Mouse (Mus musculus): ENCODE measurements around the gene Ifna13. TPM values are rescaled to one million over a fixed set of nuclear protein-coding genes. Genes with fewer than 3 reads are reported as not detected.

The Ifna13 gene
- polyA plus RNA-seq, 1 experiment from 2014 or later: not detected

DNA sequence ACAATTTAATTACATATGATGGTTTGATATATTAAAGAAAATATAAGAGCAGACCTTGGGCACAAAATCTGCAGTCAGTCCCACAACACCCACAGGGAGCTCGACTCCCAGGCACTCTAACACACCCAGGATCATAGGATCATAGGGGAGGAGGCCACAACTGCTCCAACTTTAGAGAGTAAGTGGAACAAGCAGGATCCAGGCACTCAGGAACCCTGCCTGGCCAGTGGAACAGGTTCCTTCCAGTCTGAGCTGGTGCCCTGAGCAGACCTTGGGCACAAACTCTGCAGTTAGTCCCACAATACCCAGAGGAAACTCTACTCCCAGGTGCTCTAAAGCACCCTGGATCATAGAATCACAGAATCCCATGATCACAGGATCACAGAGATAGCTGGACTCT is 11.2 kb upstream of the Ifna13 start:
- 26% methylated on average over 1 of the region's 1 CpGs for WGBS
- no peak overlapping the region for H3K4me2 ChIP-seq
- no peaks in the 10 kb centered on the region for H3K27me3 ChIP-seq (ENCODE audit: insufficient read depth, low read length)
- TF ChIP-seq CTCF (IDR thresholded peaks at IDR 0.05; ENCODE audit: low read depth): no peak
- H3K9ac ChIP-seq: no peak overlapping the region
- no peaks in the 10 kb centered on the region for H3K4me1 ChIP-seq (ENCODE audit: insufficient read depth)
- ATAC-seq (ENCODE audit: insufficient read depth) (no peak), DNase-seq (no peak)
- H3K27ac ChIP-seq (ENCODE audit: low read depth): no peak overlapping the region
- H3K9me3 ChIP-seq (ENCODE audit: low read depth, low read length): no peaks in the 10 kb centered on the region
- H3K36me3 ChIP-seq (ENCODE audit: insufficient read depth): no peaks in the 10 kb centered on the region
- H3K4me3 ChIP-seq (ENCODE audit: low read depth, low read length): no peak overlapping the region

- H3K27ac ChIP-seq (ENCODE audit: low read depth): no peak overlapping the region
- no peak overlapping the region for H3K4me3 ChIP-seq (ENCODE audit: low read depth, low read length)
- H3K4me2 ChIP-seq: no peak overlapping the region
- no peaks in the 10 kb centered on the region for H3K36me3 ChIP-seq (ENCODE audit: insufficient read depth)
- H3K9ac ChIP-seq: no peak overlapping the region
- no peaks in the 10 kb centered on the region for H3K4me1 ChIP-seq (ENCODE audit: insufficient read depth)
- no peaks in the 10 kb centered on the region for H3K9me3 ChIP-seq (ENCODE audit: low read depth, low read length)
- no peak for TF ChIP-seq CTCF (IDR thresholded peaks at IDR 0.05; ENCODE audit: low read depth)
- DNase-seq: no peak
- no peaks in the 10 kb centered on the region for H3K27me3 ChIP-seq (ENCODE audit: insufficient read depth, low read length)
- no peak for ATAC-seq (ENCODE audit: insufficient read depth)
- WGBS: 76% methylated on average over 3 of the region's 3 CpGs
Observed at GRCm38 (mm10) chr4:88653644-88654043, 9.4 kb upstream of the Ifna13 start.

- H3K9me3 ChIP-seq (ENCODE audit: low read depth, low read length): no peaks in the 10 kb centered on the region
- no peak for TF ChIP-seq CTCF (IDR thresholded peaks at IDR 0.05; ENCODE audit: low read depth)
- no peak for ATAC-seq (ENCODE audit: insufficient read depth)
- no peaks in the 10 kb centered on the region for H3K36me3 ChIP-seq (ENCODE audit: insufficient read depth)
- no peak overlapping the region for H3K4me2 ChIP-seq
- DNase-seq: peak; percentile 6
- H3K27me3 ChIP-seq (ENCODE audit: insufficient read depth, low read length): no peaks in the 10 kb centered on the region
- no peak overlapping the region for H3K27ac ChIP-seq (ENCODE audit: low read depth)
- H3K9ac ChIP-seq: no peak overlapping the region
- no peak overlapping the region for H3K4me3 ChIP-seq (ENCODE audit: low read depth, low read length)
- 20% methylated on average over 2 of the region's 2 CpGs for WGBS
- no peaks in the 10 kb centered on the region for H3K4me1 ChIP-seq (ENCODE audit: insufficient read depth)
Observed at GRCm38 (mm10) chr4:88642526-88642925, 1.7 kb downstream of the Ifna13 start.

DNA sequence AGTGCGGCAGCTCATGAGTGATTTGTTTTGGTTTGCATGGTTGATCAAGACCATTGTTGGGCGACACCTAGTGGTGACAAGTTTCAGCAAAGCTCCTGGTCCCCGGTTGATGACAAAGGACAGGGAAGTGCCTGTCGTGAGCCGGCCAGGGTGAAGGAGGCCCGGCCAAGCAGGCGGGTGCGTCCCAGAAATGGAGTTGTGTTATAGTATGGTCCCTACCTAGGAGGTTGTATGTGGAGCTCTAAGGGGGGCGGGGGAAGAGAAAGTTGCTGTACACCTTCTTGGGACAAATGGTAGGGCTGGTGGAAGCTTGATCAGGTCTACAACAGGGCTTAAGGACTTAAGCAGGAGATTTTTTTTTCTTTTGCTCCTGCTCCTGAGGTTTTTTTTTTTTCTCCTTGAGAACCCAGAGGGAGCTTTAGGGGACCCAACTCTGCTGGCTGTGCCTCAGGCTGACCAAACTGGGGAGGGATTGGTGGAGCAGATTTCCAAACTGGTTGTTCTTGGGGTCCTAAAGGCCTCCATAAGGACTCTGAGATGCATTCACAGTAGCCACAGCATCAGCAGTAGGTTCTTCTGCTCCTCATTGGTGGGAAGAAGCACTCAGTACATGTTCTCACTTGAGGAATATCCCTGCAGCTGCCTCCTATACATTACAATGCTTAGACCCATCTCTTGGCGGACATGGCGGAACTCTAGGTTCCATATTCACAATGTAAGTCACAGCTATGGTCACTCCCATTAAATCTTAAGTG is 3.0 kb downstream of the Ifna13 start:
- H3K36me3 ChIP-seq (ENCODE audit: insufficient read depth): no peaks in the 10 kb centered on the region
- H3K4me3 ChIP-seq (ENCODE audit: low read depth, low read length): peak overlapping the region; percentile 36
- peak; percentile 94 for ATAC-seq (ENCODE audit: insufficient read depth)
- no peak overlapping the region; the same call in 1 of the 2 replicates for H3K27ac ChIP-seq (ENCODE audit: low read depth)
- peak; percentile 84 for TF ChIP-seq CTCF (IDR thresholded peaks at IDR 0.05; ENCODE audit: low read depth)
- H3K9me3 ChIP-seq (ENCODE audit: low read depth, low read length): no peaks in the 10 kb centered on the region
- 18% methylated on average over 11 of the region's 11 CpGs for WGBS
- H3K9ac ChIP-seq: no peak overlapping the region
- peak overlapping the region; percentile 59 for H3K4me2 ChIP-seq
- DNase-seq: peak; percentile 100
- no peaks in the 10 kb centered on the region for H3K27me3 ChIP-seq (ENCODE audit: insufficient read depth, low read length)
- no peaks in the 10 kb centered on the region for H3K4me1 ChIP-seq (ENCODE audit: insufficient read depth)

DNA sequence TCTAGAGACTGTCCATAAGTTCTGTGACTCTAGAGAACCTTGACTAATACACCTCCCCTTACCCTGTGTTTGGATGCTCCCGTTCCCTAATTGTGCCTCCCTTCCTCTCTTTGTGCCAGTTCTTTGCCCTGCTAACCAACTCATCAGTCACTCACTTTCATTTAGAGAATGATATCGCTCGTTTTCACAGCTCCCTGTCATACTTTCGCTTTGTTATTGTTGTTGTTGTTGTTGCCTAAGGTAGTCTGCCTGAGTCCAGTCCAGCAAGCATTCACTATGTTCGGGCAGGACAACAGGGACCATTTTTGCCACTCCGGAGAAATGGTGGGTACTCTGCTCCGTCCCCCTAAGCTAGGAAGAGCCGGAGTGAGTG is 3.6 kb downstream of the Ifna13 start:
- no peaks in the 10 kb centered on the region for H3K9me3 ChIP-seq (ENCODE audit: low read depth, low read length)
- H3K4me2 ChIP-seq: peak overlapping the region; percentile 59
- no peak overlapping the region for H3K9ac ChIP-seq
- H3K27me3 ChIP-seq (ENCODE audit: insufficient read depth, low read length): no peaks in the 10 kb centered on the region
- no peak overlapping the region for H3K27ac ChIP-seq (ENCODE audit: low read depth)
- DNase-seq (no peak), ATAC-seq (ENCODE audit: insufficient read depth) (no peak)
- WGBS: 59% methylated on average over 8 of the region's 8 CpGs
- TF ChIP-seq CTCF (IDR thresholded peaks at IDR 0.05; ENCODE audit: low read depth): no peak
- peak overlapping the region; percentile 36 for H3K4me3 ChIP-seq (ENCODE audit: low read depth, low read length)
- H3K36me3 ChIP-seq (ENCODE audit: insufficient read depth): no peaks in the 10 kb centered on the region
- no peaks in the 10 kb centered on the region for H3K4me1 ChIP-seq (ENCODE audit: insufficient read depth)

GRCm38 (mm10) chr4:88634311-88634710 is 9.9 kb downstream of the Ifna13 start, which contains the start of gene C87499:
TSS of gene C87499 (minus strand) at chr4:88634411.
- Histone ChIP-seq H3K27ac (ENCODE audit: low read depth) (no peak within 1 kb of the TSS), H3K4me1 (ENCODE audit: insufficient read depth) (no peaks in the 10 kb centered on the region), H3K36me3 (ENCODE audit: insufficient read depth) (no peaks in the 10 kb centered on the region), H3K27me3 (ENCODE audit: insufficient read depth, low read length) (no peaks in the 10 kb centered on the region), H3K4me3 (ENCODE audit: low read depth, low read length) (no peak within 1 kb of the TSS), H3K9ac (no peak within 1 kb of the TSS), H3K9me3 (ENCODE audit: low read depth, low read length) (no peaks in the 10 kb centered on the region), H3K4me2 (no peak within 1 kb of the TSS)
- no peak for TF ChIP-seq CTCF (IDR thresholded peaks at IDR 0.05; ENCODE audit: low read depth)
- ATAC-seq (ENCODE audit: insufficient read depth) (no peak), DNase-seq (no peak)
- 89% methylated on average over 4 of the region's 4 CpGs for WGBS

DNA sequence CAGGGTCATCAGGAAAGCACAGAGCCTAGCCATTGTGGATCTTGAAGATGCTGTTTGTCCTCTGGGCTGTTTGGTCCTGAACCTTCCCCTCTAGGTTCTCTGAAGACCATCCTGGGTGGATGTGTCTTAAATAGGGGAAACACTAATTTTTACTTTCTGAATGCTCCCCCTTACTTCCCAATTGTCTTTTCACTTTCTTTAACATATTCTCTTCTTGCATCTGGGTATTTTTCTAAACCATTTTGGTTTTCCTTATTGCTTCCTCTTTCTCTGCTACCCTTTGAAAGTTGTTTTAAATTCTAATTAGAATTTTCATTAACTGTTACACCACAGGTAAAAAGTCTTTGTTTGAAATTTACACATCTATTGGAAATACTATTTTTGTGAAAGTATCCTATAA is 41.0 kb downstream of the Ifna13 start, which contains the start of gene Ifna12:
TSS of gene Ifna12 (minus strand) at position 101 of the 400 bp plus-strand sequence.
- H3K27me3 ChIP-seq (ENCODE audit: insufficient read depth, low read length): no peaks in the 10 kb centered on the region
- DNase-seq: no peak
- no peak for TF ChIP-seq CTCF (IDR thresholded peaks at IDR 0.05; ENCODE audit: low read depth)
- H3K4me1 ChIP-seq (ENCODE audit: insufficient read depth): no peaks in the 10 kb centered on the region
- no peaks in the 10 kb centered on the region for H3K36me3 ChIP-seq (ENCODE audit: insufficient read depth)
- H3K27ac ChIP-seq (ENCODE audit: low read depth): no peak within 1 kb of the TSS
- H3K9ac ChIP-seq: no peak within 1 kb of the TSS
- no peak within 1 kb of the TSS for H3K4me3 ChIP-seq (ENCODE audit: low read depth, low read length)
- no peaks in the 10 kb centered on the region for H3K9me3 ChIP-seq (ENCODE audit: low read depth, low read length)
- no peak within 1 kb of the TSS for H3K4me2 ChIP-seq
- ATAC-seq (ENCODE audit: insufficient read depth): no peak

Other genes starting within 250 kb of the Ifna13 start
- gene Hacd4, start 205.5 kb downstream of the Ifna13 start, polyA plus RNA-seq (2014; fragmentation: Nextera tagmentation; extraction: Ambion mirVana): 9.3 and 9.9 TPM in 2 replicates
- not detected in 2 replicates for gene Ifnb1, start 121.7 kb downstream of the Ifna13 start, polyA plus RNA-seq (2014; fragmentation: Nextera tagmentation; extraction: Ambion mirVana)
- not detected in 2 replicates for gene Ifna15, start 86.2 kb downstream of the Ifna13 start, polyA plus RNA-seq (2014; fragmentation: Nextera tagmentation; extraction: Ambion mirVana)
- gene Ifna14, start 72.7 kb downstream of the Ifna13 start, polyA plus RNA-seq (2014; fragmentation: Nextera tagmentation; extraction: Ambion mirVana): not detected in 2 replicates
- gene Ifna9, start 52.1 kb downstream of the Ifna13 start, polyA plus RNA-seq (2014; fragmentation: Nextera tagmentation; extraction: Ambion mirVana): not detected in 2 replicates
- not detected in 2 replicates for gene Ifna12, start 41.1 kb downstream of the Ifna13 start, polyA plus RNA-seq (2014; fragmentation: Nextera tagmentation; extraction: Ambion mirVana)
- gene C87499, start 10.0 kb downstream of the Ifna13 start, polyA plus RNA-seq (2014; fragmentation: Nextera tagmentation; extraction: Ambion mirVana): not detected in 2 replicates
- gene Ifna16, start 32.5 kb upstream of the Ifna13 start, polyA plus RNA-seq (2014; fragmentation: Nextera tagmentation; extraction: Ambion mirVana): not detected in 2 replicates
- not detected in 2 replicates for gene Ifna2, start 39.5 kb upstream of the Ifna13 start, polyA plus RNA-seq (2014; fragmentation: Nextera tagmentation; extraction: Ambion mirVana)
- not detected in 2 replicates for gene Ifnab, start 46.9 kb upstream of the Ifna13 start, polyA plus RNA-seq (2014; fragmentation: Nextera tagmentation; extraction: Ambion mirVana)
- gene Gm26566, start 77.3 kb upstream of the Ifna13 start, polyA plus RNA-seq (2014; fragmentation: Nextera tagmentation; extraction: Ambion mirVana): 1.1 TPM in 2 replicates
- gene Klhl9, start 78.0 kb upstream of the Ifna13 start, polyA plus RNA-seq (2014; fragmentation: Nextera tagmentation; extraction: Ambion mirVana): 117 TPM in 2 replicates
- not detected in 2 replicates for gene Gm13271, start 110.4 kb upstream of the Ifna13 start, polyA plus RNA-seq (2014; fragmentation: Nextera tagmentation; extraction: Ambion mirVana)
- gene Gm13283, start 115.7 kb upstream of the Ifna13 start, polyA plus RNA-seq (2014; fragmentation: Nextera tagmentation; extraction: Ambion mirVana): 0.27 and 0.33 TPM in 2 replicates
- 0.60 TPM in 1 of 2 replicates, not detected in the other for gene Gm13290, start 129.4 kb upstream of the Ifna13 start, polyA plus RNA-seq (2014; fragmentation: Nextera tagmentation; extraction: Ambion mirVana)
- gene Gm13289, start 132.5 kb upstream of the Ifna13 start, polyA plus RNA-seq (2014; fragmentation: Nextera tagmentation; extraction: Ambion mirVana): not detected in 2 replicates
- gene Gm13272, start 135.4 kb upstream of the Ifna13 start, polyA plus RNA-seq (2014; fragmentation: Nextera tagmentation; extraction: Ambion mirVana): not detected in 2 replicates
- 0.14 and 0.26 TPM in 2 replicates for gene Ifnz, start 137.7 kb upstream of the Ifna13 start, polyA plus RNA-seq (2014; fragmentation: Nextera tagmentation; extraction: Ambion mirVana)
- gene Gm13276, start 141.2 kb upstream of the Ifna13 start, polyA plus RNA-seq (2014; fragmentation: Nextera tagmentation; extraction: Ambion mirVana): not detected in 2 replicates
- gene Gm13277, start 144.2 kb upstream of the Ifna13 start, polyA plus RNA-seq (2014; fragmentation: Nextera tagmentation; extraction: Ambion mirVana): not detected in 2 replicates
- not detected in 2 replicates for gene Gm13278, start 147.1 kb upstream of the Ifna13 start, polyA plus RNA-seq (2014; fragmentation: Nextera tagmentation; extraction: Ambion mirVana)
- gene Gm13275, start 150.0 kb upstream of the Ifna13 start, polyA plus RNA-seq (2014; fragmentation: Nextera tagmentation; extraction: Ambion mirVana): not detected in 2 replicates
- not detected in 2 replicates for gene Gm13279, start 152.9 kb upstream of the Ifna13 start, polyA plus RNA-seq (2014; fragmentation: Nextera tagmentation; extraction: Ambion mirVana)
- 1.2 and 1.7 TPM in 2 replicates for gene Gm13285, start 155.2 kb upstream of the Ifna13 start, polyA plus RNA-seq (2014; fragmentation: Nextera tagmentation; extraction: Ambion mirVana)
- not detected in 2 replicates for gene Gm13287, start 158.8 kb upstream of the Ifna13 start, polyA plus RNA-seq (2014; fragmentation: Nextera tagmentation; extraction: Ambion mirVana)
- 0.09 TPM in 1 of 2 replicates, not detected in the other for gene Gm13288, start 161.1 kb upstream of the Ifna13 start, polyA plus RNA-seq (2014; fragmentation: Nextera tagmentation; extraction: Ambion mirVana)
- gene Ifna7, start 171.8 kb upstream of the Ifna13 start, polyA plus RNA-seq (2014; fragmentation: Nextera tagmentation; extraction: Ambion mirVana): not detected in 2 replicates
- gene Ifna11, start 175.5 kb upstream of the Ifna13 start, polyA plus RNA-seq (2014; fragmentation: Nextera tagmentation; extraction: Ambion mirVana): not detected in 2 replicates
- gene Ifna6, start 183.0 kb upstream of the Ifna13 start, polyA plus RNA-seq (2014; fragmentation: Nextera tagmentation; extraction: Ambion mirVana): not detected in 2 replicates
- gene Ifna5, start 191.1 kb upstream of the Ifna13 start, polyA plus RNA-seq (2014; fragmentation: Nextera tagmentation; extraction: Ambion mirVana): not detected in 2 replicates
- not detected in 2 replicates for gene Ifna4, start 197.4 kb upstream of the Ifna13 start, polyA plus RNA-seq (2014; fragmentation: Nextera tagmentation; extraction: Ambion mirVana)
- gene Ifna1, start 205.6 kb upstream of the Ifna13 start, polyA plus RNA-seq (2014; fragmentation: Nextera tagmentation; extraction: Ambion mirVana): not detected in 2 replicates
- gene Ifne, start 235.7 kb upstream of the Ifna13 start, polyA plus RNA-seq (2014; fragmentation: Nextera tagmentation; extraction: Ambion mirVana): not detected in 2 replicates

Measured in lung, embryonic 14.5 days (tissue).